ENCODE assay signal across 19 mouse cellular contexts in the genomic region with DNA sequence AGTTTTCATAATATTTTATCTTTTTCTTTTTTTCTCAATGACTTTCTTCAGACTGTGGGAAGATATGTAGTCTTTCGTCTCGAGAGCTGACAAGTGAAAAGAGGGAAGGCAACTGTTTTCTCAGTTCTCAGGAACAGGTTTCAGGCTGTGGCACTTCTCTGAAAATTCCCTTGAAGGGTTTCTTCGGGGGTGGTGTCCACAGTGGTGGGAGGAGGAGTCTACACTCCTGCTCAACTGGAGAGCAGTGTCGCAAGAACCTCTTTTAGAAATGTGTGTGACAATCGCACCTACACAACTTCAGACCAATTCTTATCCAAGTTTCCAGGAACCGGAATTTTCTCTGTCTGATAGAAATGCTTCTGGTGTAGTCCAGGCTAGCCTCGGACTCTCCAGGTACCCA. TPM values are rescaled to one million over a fixed set of nuclear protein-coding genes. Genes with fewer than 3 reads are reported as not detected.
"Had no signal": no experiment of that assay in that cellular context is flagged by ENCODE, and none has a peak within 500 bp of the region (broad histone marks: within the 10 kb centered on the region; RNA-seq: fewer than 3 reads in every experiment).

No protein-coding gene starts in this region.

- H3K4me3 ChIP-seq: limb, embryonic 12.5 days; limb, embryonic 15.5 days; stomach, embryonic 15.5 days had no signal

- H3K4me2 ChIP-seq: limb, embryonic 12.5 days; limb, embryonic 15.5 days; liver, embryonic 11.5 days; midbrain, embryonic 11.5 days; stomach, embryonic 15.5 days had no signal

- H3K27ac ChIP-seq: limb, embryonic 12.5 days; limb, embryonic 15.5 days; liver, embryonic 14.5 days; stomach, embryonic 15.5 days had no signal

- H3K4me1 ChIP-seq: limb, embryonic 12.5 days; limb, embryonic 15.5 days; stomach, embryonic 15.5 days had no signal

- H3K27me3 ChIP-seq: limb, embryonic 12.5 days; limb, embryonic 15.5 days; stomach, embryonic 15.5 days had no signal

- DNase-seq: kidney, adult 18-20 months; kidney, adult 9 months; kidney, postnatal 14 days; kidney, postnatal 4 days; left cerebral cortex, postnatal 4 days; liver, postnatal 0 days; midbrain, embryonic 14.5 days; right cerebral cortex, postnatal 14 days; spleen, adult 18-20 months; thymus, adult 18-20 months; thymus, postnatal 36 days had no signal

- H3K36me3 ChIP-seq: limb, embryonic 12.5 days; limb, embryonic 15.5 days; stomach, embryonic 15.5 days had no signal

- H3K9me3 ChIP-seq: limb, embryonic 15.5 days; stomach, embryonic 15.5 days had no signal

- H3K9ac ChIP-seq: limb, embryonic 12.5 days; limb, embryonic 15.5 days; liver, embryonic 14.5 days; liver, postnatal 0 days; stomach, embryonic 15.5 days had no signal

- ATAC-seq: intestine, embryonic 16.5 days; liver, postnatal 0 days had no signal

RNA-seq across cellular contexts. Expression of gene Rasgef1a, which starts 22.0 kb away (rescaled TPM):
- polyA plus RNA-seq: limb, embryonic 12.5 days had no signal

RNA-seq across cellular contexts. Expression of gene Fxyd4, which starts 51.7 kb away (rescaled TPM):
- polyA plus RNA-seq: liver, embryonic 14.5 days; testis, adult 2 months had no signal
